Mouse (Mus musculus) lung, postnatal 0 days (tissue): ENCODE measurements around the gene Hgfac. TPM values are rescaled to one million over a fixed set of nuclear protein-coding genes. Genes with fewer than 3 reads are reported as not detected.

Experiments used
- ATAC-seq: fragments of 200-750 bp; cut with Nextera tagmentation; 2 replicates; pipeline ENCODE4 v1.8.0; 2017; ENCODE audit warnings: moderate library complexity
- DNase-seq: peaks from one replicate; pipeline ENCODE4 v3.0.0-alpha.2; 2016; ENCODE audit warnings: low spot score
- H3K27ac ChIP-seq: fragments of 300-500 bp; sonication (generic); 2 replicates; pipeline ENCODE4 v1.5.1; 2014; ENCODE audit warnings: antibody characterized with exemption, mild to moderate bottlenecking, low read length, mixed read lengths
- H3K27me3 ChIP-seq: fragments of 300-500 bp; sonication (generic); replicated peaks from 2 replicates; pipeline ENCODE4 v1.6.1; 2014; ENCODE audit warnings: low read length, mixed read lengths; ENCODE audit not compliant: insufficient read depth
- H3K36me3 ChIP-seq: fragments of 300-500 bp; sonication (generic); 2 replicates; pipeline ENCODE4 v1.6.1; 2014; ENCODE audit warnings: low read length, mixed read lengths; ENCODE audit not compliant: insufficient read depth
- H3K4me1 ChIP-seq: fragments of 300-500 bp; sonication (generic); 2 replicates; pipeline ENCODE4 v1.6.1; 2014; ENCODE audit warnings: antibody characterized with exemption, low read depth, low read length, mixed read lengths; ENCODE audit not compliant: insufficient read depth
- H3K4me2 ChIP-seq: fragments of 300-500 bp; sonication (generic); replicated peaks from 2 replicates; pipeline ENCODE4 v1.6.1; 2014; ENCODE audit warnings: low read depth, mild to moderate bottlenecking, low read length, moderate library complexity, mixed read lengths
- H3K4me3 ChIP-seq: fragments of 300-500 bp; sonication (generic); 2 replicates; pipeline ENCODE4 v1.5.1; 2014; ENCODE audit warnings: low read depth, low read length
- H3K9ac ChIP-seq: fragments of 300-500 bp; sonication (generic); replicated peaks from 2 replicates; pipeline ENCODE4 v1.6.1; 2014; ENCODE audit warnings: low read depth, mild to moderate bottlenecking
- H3K9me3 ChIP-seq: fragments of 300-500 bp; sonication (generic); 2 replicates; pipeline ENCODE4 v1.6.1; 2016; ENCODE audit warnings: low read length, mixed read lengths
- CTCF ChIP-seq: IDR thresholded peaks from 2 replicates; pipeline ENCODE4 v1.5.1; 2016; ENCODE audit warnings: antibody characterized with exemption, mild to moderate bottlenecking
- EP300 ChIP-seq: IDR thresholded peaks from 2 replicates; pipeline ENCODE4 v1.6.1; 2016; ENCODE audit warnings: antibody characterized with exemption, mild to moderate bottlenecking, control low read depth
- WGBS: fragments of 180-500 bp; shearing (Covaris S2); extraction: QIAGEN DNeasy Blood & Tissue Kit; methylation state at CpG from one replicate; pipeline ENCODE4 v1.1.7; 2014; 5-methylcytosine and 5-hydroxymethylcytosine counted together
- polyA plus RNA-seq: library from polyadenylated mRNA; unstranded; fragments of >200 nt; fragmentation: Nextera tagmentation; extraction: Ambion mirVana; gene quantifications from 2 replicates; pipeline ENCODE4 v1.2.1, GENCODE M21; 2015

Hgfac gene
- polyA plus RNA-seq, 1 experiment from 2014 or later, result 0.82 TPM

GRCm38 (mm10) chr5:35033619-35034018 is 7.7 kb upstream of the Hgfac start:
- no peak for TF ChIP-seq EP300
- no peaks in the 10 kb centered on the region for H3K27me3 ChIP-seq
- H3K4me1 ChIP-seq, result no peaks in the 10 kb centered on the region
- H3K4me2 ChIP-seq, result no peak overlapping the region
- H3K27ac ChIP-seq, result peak overlapping the region; percentile 38; the same call in 1 of the 2 replicates
- H3K36me3 ChIP-seq, result 0 out of 2 replicates have a peak, but pooled peaks cover 5% of the 10 kb centered on the region
- ATAC-seq, result no peak
- 93% methylated on average over 1 of the region's 1 CpGs for WGBS
- no peak for DNase-seq
- H3K9ac ChIP-seq, result no peak overlapping the region
- H3K4me3 ChIP-seq, result no peak overlapping the region
- no peaks in the 10 kb centered on the region for H3K9me3 ChIP-seq

GRCm38 (mm10) chr5:35035141-35035540 is 6.2 kb upstream of the Hgfac start:
- ATAC-seq, result no peak
- H3K9me3 ChIP-seq, result no peaks in the 10 kb centered on the region
- 77% methylated on average over 5 of the region's 5 CpGs for WGBS
- H3K4me3 ChIP-seq, result no peak overlapping the region
- H3K36me3 ChIP-seq, result no peaks in the 10 kb centered on the region
- no peak overlapping the region for H3K9ac ChIP-seq
- H3K27ac ChIP-seq, result peak overlapping the region; percentile 71
- TF ChIP-seq EP300 (no peak), CTCF (no peak)
- no peaks in the 10 kb centered on the region for H3K4me1 ChIP-seq
- no peaks in the 10 kb centered on the region for H3K27me3 ChIP-seq
- H3K4me2 ChIP-seq, result no peak overlapping the region
- no peak for DNase-seq

- H3K27ac ChIP-seq, result peak overlapping the region; percentile 71; the same call in 1 of the 2 replicates
- H3K4me1 ChIP-seq, result no peaks in the 10 kb centered on the region
- no peaks in the 10 kb centered on the region for H3K27me3 ChIP-seq
- TF ChIP-seq CTCF, result no peak; the same call in 1 of the 2 replicates
- TF ChIP-seq EP300, result peak; percentile 88
- H3K9me3 ChIP-seq, result no peaks in the 10 kb centered on the region
- H3K9ac ChIP-seq, result no peak overlapping the region
- ATAC-seq (peak; percentile 75), DNase-seq (peak; percentile 50)
- 49% methylated on average over 4 of the region's 4 CpGs for WGBS
- no peak overlapping the region for H3K4me3 ChIP-seq
- no peaks in the 10 kb centered on the region for H3K36me3 ChIP-seq
- H3K4me2 ChIP-seq, result no peak overlapping the region
These were observed 5.5 kb upstream of the Hgfac start for GRCm38 (mm10) chr5:35035795-35036194.

GRCm38 (mm10) chr5:35037438-35037837 is 3.9 kb upstream of the Hgfac start:
- DNase-seq, result peak; percentile 39
- 0 out of 2 replicates have a peak overlapping the region, but pooled peaks have one; percentile 43 for H3K27ac ChIP-seq
- peak; percentile 42 for ATAC-seq

GRCm38 (mm10) chr5:35042431-35043109 is 1.3 kb downstream of the Hgfac start:
- WGBS, result 55% methylated on average over 10 of the region's 10 CpGs
- Histone ChIP-seq H3K4me1 (no peaks in the 10 kb centered on the region), H3K4me3 (no peak overlapping the region), H3K9me3 (no peaks in the 10 kb centered on the region), H3K4me2 (no peak overlapping the region), H3K36me3 (no peaks in the 10 kb centered on the region), H3K27me3 (no peaks in the 10 kb centered on the region), H3K9ac (no peak overlapping the region), H3K27ac (no peak overlapping the region)
- DNase-seq (no peak), ATAC-seq (peak; percentile 8; the same call in 1 of the 2 replicates)
- TF ChIP-seq EP300 (no peak), CTCF (no peak)

More at GRCm38 (mm10) chr5:35037438-35037837, 3.9 kb upstream of the Hgfac start:
- Histone ChIP-seq H3K4me3 (no peak overlapping the region), H3K27me3 (no peaks in the 10 kb centered on the region), H3K4me2 (no peak overlapping the region), H3K4me1 (no peaks in the 10 kb centered on the region), H3K9ac (no peak overlapping the region), H3K36me3 (no peaks in the 10 kb centered on the region), H3K9me3 (no peaks in the 10 kb centered on the region)
- TF ChIP-seq CTCF (no peak), EP300 (peak; percentile 44; the same call in 1 of the 2 replicates)

GRCm38 (mm10) chr5:35043110-35043451 is 1.8 kb downstream of the Hgfac start:
- Histone ChIP-seq H3K27ac (no peak overlapping the region), H3K9ac (no peak overlapping the region), H3K27me3 (no peaks in the 10 kb centered on the region), H3K4me2 (no peak overlapping the region), H3K4me1 (no peaks in the 10 kb centered on the region), H3K9me3 (no peaks in the 10 kb centered on the region), H3K4me3 (no peak overlapping the region), H3K36me3 (no peaks in the 10 kb centered on the region)
- DNase-seq (peak; percentile 88), ATAC-seq (peak; percentile 82)
- WGBS, result 7% methylated on average over 1 of the region's 1 CpGs
- TF ChIP-seq EP300, result no peak
- TF ChIP-seq CTCF, result peak; percentile 97
